Mouse (Mus musculus) lung, adult 2 months (tissue): ENCODE measurements around the gene Thra.

ENCODE experiments used
- CTCF ChIP-seq: fragments of 200-500 bp; IDR thresholded peaks from 2 replicates; pipeline ENCODE4 v1.5.1; 2011; ENCODE audit warnings: mild to moderate bottlenecking, low read length, control low read depth; ENCODE audit not compliant: insufficient read depth
- POLR2A ChIP-seq: fragments of 200-500 bp; IDR thresholded peaks from 2 replicates; pipeline ENCODE4 v1.6.1; 2011; ENCODE audit warnings: low read depth, mild to moderate bottlenecking, control low read depth, low read length, borderline replicate concordance; ENCODE audit errors: extremely low read depth

DNA sequence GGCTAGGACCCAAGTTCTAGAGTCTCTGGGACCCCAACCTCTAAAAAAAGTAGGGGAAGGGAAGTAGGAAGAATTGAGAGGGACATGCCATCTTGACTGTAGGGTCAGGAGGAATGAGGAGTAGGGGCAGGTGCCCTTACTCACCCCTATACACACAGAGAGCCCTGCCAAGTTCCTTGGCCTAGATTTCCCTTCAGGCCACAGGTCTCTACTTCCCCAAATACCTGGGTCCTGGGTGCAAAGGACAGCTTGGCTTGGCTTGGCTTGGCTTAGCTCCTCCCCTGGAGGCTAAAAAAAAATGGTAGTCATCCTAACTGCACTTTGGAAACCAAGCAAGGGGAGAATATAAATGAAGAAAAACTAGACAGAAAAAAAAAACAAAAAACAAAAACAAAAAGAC is 24.3 kb downstream of the Thra start:
- TF ChIP-seq CTCF (no peak), POLR2A (no peak)
